Mouse (Mus musculus): ENCODE results near the gene Tmem8.

Tmem8 gene

DNA sequence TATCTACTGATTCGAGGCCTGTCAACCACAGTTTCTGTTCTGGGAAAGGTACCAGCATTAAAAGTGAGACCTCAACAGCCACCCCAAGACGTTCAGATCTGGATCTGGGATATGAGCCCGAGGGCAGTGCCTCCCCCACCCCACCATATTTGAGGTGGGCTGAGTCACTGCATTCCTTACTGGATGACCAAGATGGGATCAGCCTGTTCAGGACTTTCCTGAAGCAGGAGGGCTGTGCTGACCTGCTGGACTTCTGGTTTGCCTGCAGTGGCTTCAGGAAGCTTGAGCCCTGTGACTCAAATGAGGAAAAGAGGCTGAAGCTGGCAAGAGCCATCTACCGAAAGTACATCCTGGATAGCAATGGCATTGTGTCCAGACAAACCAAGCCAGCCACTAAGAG, 29.7 kb downstream of the Tmem8 start:
- DNase-seq (ENCODE audit: low spot score in 2 of 2) = no peak

DNA sequence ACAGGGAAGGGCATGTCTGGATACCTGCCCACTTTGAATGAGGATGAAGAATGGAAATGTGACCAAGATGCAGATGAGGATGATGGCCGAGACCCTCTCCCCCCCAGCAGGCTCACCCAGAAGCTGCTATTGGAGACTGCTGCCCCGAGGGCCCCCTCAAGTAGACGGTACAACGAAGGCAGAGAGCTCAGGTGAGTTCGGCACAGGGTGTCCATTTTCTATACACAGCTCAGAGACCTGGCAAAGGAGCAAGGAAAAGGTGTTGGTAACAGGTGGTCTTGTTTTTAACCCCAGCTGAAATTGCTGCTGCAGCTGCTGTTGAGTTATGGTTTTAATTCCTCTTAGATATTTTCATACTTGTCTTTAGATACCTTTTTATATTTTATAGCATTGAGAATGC, 30.3 kb downstream of the Tmem8 start:
- no peak for DNase-seq (ENCODE audit: low spot score in 2 of 2)

DNA sequence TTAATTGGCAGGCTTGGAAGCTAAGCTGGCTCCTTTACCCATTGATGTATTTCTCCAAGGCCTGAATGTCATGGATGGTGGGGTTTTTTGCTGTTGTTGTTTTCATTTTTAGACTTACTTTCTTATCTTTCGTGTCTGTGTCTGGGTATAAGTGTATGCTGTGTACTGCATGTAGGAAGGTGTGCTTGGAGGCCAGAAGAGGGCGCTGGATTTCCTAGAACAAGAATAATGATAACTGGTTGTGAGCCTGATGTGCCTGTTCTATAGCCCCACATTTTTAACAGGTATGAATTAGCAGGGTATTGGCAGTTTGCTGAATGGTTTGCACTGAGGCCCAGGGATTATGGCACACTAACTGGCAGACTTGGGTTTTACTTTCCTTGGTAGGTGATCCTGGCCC, 36.0 kb downstream of the Tmem8 start:
- no peak for DNase-seq (ENCODE audit: low spot score in 2 of 2)

DNA sequence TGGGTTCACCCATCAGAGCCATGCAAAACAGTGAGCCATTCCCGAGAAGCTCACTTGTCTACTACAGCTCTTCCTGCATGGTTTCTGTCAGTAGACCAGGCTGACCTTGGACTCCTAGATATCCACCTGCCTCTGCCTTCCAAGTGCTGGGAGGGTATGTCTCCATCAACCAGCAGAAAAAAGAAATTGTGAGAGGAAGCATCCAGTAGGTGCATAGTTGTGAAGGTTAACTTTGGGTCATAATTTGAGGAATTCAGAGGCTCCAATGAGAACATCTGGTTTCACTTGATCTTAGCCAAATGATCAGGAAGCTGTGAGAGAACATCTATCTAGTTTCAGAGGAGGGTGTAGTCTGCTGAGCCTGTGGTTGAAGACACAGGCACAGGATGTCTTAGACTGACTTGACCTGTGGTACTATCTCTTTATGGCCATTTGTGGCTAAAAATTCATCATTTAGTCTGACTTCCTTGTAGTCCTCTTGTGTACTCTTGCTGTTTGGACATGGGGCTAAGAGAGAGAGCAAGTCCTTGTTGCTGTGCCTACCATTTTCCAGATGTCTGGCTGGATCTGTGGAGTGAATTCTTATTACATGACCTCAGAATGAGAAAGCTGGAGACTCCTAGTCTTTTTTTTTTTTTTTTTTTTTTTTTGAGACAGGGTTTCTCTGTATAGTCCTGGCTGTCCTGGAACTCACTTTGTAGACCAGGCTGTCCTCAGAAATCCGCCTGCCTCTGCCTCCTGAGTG, 39.0 kb downstream of the Tmem8 start:
- DNase-seq (ENCODE audit: low spot score in 2 of 2) = no peak

DNA sequence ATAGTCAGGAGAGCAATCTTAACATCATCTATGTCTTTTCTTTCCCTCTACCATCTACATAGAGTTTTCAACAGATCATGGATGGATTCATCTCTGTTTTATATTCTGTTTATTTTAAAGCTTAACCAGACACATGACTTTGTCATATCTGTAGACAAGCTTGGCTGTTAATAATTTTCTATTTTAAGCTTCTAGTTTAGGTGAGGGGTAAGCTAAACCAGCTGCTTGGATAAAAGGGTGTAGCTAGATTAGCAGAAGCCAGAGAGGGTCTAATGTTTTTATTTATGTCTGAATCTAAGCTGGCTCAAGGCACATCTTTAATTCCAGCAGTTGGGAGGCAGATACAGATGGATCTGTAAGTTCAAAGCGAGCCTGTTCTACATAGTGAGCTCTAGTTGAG, 49.6 kb downstream of the Tmem8 start:
- DNase-seq (ENCODE audit: low spot score in 2 of 2) = no peak

DNA sequence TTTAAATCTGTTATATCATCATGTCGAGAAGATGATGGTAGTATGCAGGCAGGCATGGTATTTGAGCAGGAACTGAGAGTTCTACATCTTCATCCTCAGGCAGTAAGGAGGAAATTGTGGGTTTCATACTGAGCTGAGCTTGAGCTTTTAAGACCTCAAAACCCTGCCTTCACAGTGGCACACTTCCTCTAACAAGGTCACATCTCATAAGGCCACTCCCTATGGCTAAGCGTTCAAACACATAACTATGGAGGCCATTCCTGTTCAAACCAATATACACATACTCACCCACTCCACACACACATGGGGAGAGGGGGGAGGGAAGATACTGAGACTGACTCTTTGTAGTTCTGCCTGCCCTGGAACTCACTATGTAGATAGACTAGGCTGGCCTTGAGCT, 54.9 kb downstream of the Tmem8 start:
- DNase-seq (ENCODE audit: low spot score in 2 of 2) = no peak

Measured in urinary bladder, postnatal 36 days (tissue).